Mouse (Mus musculus): ENCODE results near the gene Epb41l1. TPM values are rescaled to one million over a fixed set of nuclear protein-coding genes. Genes with fewer than 3 reads are reported as not detected.
A peak's percentile ranks its signal among the peaks of the same experiment; 100 is the strongest.

Gene Epb41l1
- polyA plus RNA-seq, 1 experiment from 2014 or later = 2.1 TPM

- H3K9me3 ChIP-seq (ENCODE audit: low read depth, low read length) = no peaks in the 10 kb centered on the region
- ATAC-seq (ENCODE audit: insufficient read depth) (no peak), DNase-seq (no peak)
- peaks cover 3% of the 10 kb centered on the region for H3K4me1 ChIP-seq (ENCODE audit: insufficient read depth)
- H3K36me3 ChIP-seq (ENCODE audit: insufficient read depth) = no peaks in the 10 kb centered on the region
- H3K4me3 ChIP-seq (ENCODE audit: low read depth, low read length) = no peak overlapping the region
- H3K4me2 ChIP-seq = no peak overlapping the region
- TF ChIP-seq CTCF (IDR thresholded peaks at IDR 0.05; ENCODE audit: low read depth) = no peak
- H3K9ac ChIP-seq = no peak overlapping the region
- no peak overlapping the region for H3K27ac ChIP-seq (ENCODE audit: low read depth)
- 67% methylated on average over 4 of the region's 4 CpGs for WGBS
- peaks cover 40% of the 10 kb centered on the region for H3K27me3 ChIP-seq (ENCODE audit: insufficient read depth, low read length)
These were observed 3.0 kb downstream of the Epb41l1 start for GRCm38 (mm10) chr2:156423672-156424071.

GRCm38 (mm10) chr2:156425618-156426017 lies 4.9 kb downstream of the Epb41l1 start:
- no peaks in the 10 kb centered on the region for H3K36me3 ChIP-seq (ENCODE audit: insufficient read depth)
- no peak overlapping the region for H3K27ac ChIP-seq (ENCODE audit: low read depth)
- no peak overlapping the region for H3K4me2 ChIP-seq
- H3K9ac ChIP-seq = no peak overlapping the region
- H3K27me3 ChIP-seq (ENCODE audit: insufficient read depth, low read length) = peaks cover 25% of the 10 kb centered on the region
- H3K4me3 ChIP-seq (ENCODE audit: low read depth, low read length) = no peak overlapping the region
- H3K9me3 ChIP-seq (ENCODE audit: low read depth, low read length) = no peaks in the 10 kb centered on the region
- peaks cover under 1% of the 10 kb centered on the region for H3K4me1 ChIP-seq (ENCODE audit: insufficient read depth)
- WGBS = 45% methylated on average over 2 of the region's 2 CpGs
- no peak for ATAC-seq (ENCODE audit: insufficient read depth)
- no peak for TF ChIP-seq CTCF (IDR thresholded peaks at IDR 0.05; ENCODE audit: low read depth)
- DNase-seq = no peak

GRCm38 (mm10) chr2:156426151-156426550 lies 5.4 kb downstream of the Epb41l1 start:
- Histone ChIP-seq H3K27me3 (ENCODE audit: insufficient read depth, low read length) (peaks cover 20% of the 10 kb centered on the region), H3K9me3 (ENCODE audit: low read depth, low read length) (no peaks in the 10 kb centered on the region), H3K4me3 (ENCODE audit: low read depth, low read length) (no peak overlapping the region), H3K9ac (no peak overlapping the region), H3K36me3 (ENCODE audit: insufficient read depth) (no peaks in the 10 kb centered on the region), H3K4me2 (no peak overlapping the region), H3K4me1 (ENCODE audit: insufficient read depth) (no peaks in the 10 kb centered on the region; the same call in 1 of the 2 replicates), H3K27ac (ENCODE audit: low read depth) (no peak overlapping the region)
- no peak for TF ChIP-seq CTCF (IDR thresholded peaks at IDR 0.05; ENCODE audit: low read depth)
- DNase-seq (no peak), ATAC-seq (ENCODE audit: insufficient read depth) (no peak)
- WGBS = 56% methylated on average over 4 of the region's 4 CpGs

- H3K36me3 ChIP-seq (ENCODE audit: insufficient read depth) = no peaks in the 10 kb centered on the region
- no peaks in the 10 kb centered on the region for H3K9me3 ChIP-seq (ENCODE audit: low read depth, low read length)
- no peak overlapping the region for H3K9ac ChIP-seq
- 50% methylated on average over 10 of the region's 10 CpGs for WGBS
- no peak overlapping the region for H3K4me3 ChIP-seq (ENCODE audit: low read depth, low read length)
- H3K4me1 ChIP-seq (ENCODE audit: insufficient read depth) = peaks cover 7% of the 10 kb centered on the region
- DNase-seq = peak; percentile 47
- ATAC-seq (ENCODE audit: insufficient read depth) = peak; percentile 47
- H3K4me2 ChIP-seq = no peak overlapping the region
- H3K27me3 ChIP-seq (ENCODE audit: insufficient read depth, low read length) = no peaks in the 10 kb centered on the region
- TF ChIP-seq CTCF (IDR thresholded peaks at IDR 0.05; ENCODE audit: low read depth) = no peak
- peak overlapping the region; percentile 12 for H3K27ac ChIP-seq (ENCODE audit: low read depth)
These were observed 9.1 kb downstream of the Epb41l1 start for GRCm38 (mm10) chr2:156429836-156430235.

- Histone ChIP-seq H3K9ac (no peak overlapping the region), H3K27me3 (ENCODE audit: insufficient read depth, low read length) (no peaks in the 10 kb centered on the region), H3K4me3 (ENCODE audit: low read depth, low read length) (no peak overlapping the region), H3K9me3 (ENCODE audit: low read depth, low read length) (no peaks in the 10 kb centered on the region), H3K27ac (ENCODE audit: low read depth) (peak overlapping the region; percentile 12), H3K36me3 (ENCODE audit: insufficient read depth) (no peaks in the 10 kb centered on the region), H3K4me1 (ENCODE audit: insufficient read depth) (peaks cover 7% of the 10 kb centered on the region), H3K4me2 (no peak overlapping the region)
- TF ChIP-seq CTCF (IDR thresholded peaks at IDR 0.05; ENCODE audit: low read depth) = no peak
- DNase-seq (peak; percentile 54), ATAC-seq (ENCODE audit: insufficient read depth) (peak; percentile 55; the same call in 1 of the 2 replicates)
- WGBS = 15% methylated on average over 4 of the region's 4 CpGs
These were observed 9.6 kb downstream of the Epb41l1 start for GRCm38 (mm10) chr2:156430326-156430725.

- TF ChIP-seq CTCF (IDR thresholded peaks at IDR 0.05; ENCODE audit: low read depth) = no peak
- no peaks in the 10 kb centered on the region for H3K27me3 ChIP-seq (ENCODE audit: insufficient read depth, low read length)
- 57% methylated on average over 6 of the region's 6 CpGs for WGBS
- H3K27ac ChIP-seq (ENCODE audit: low read depth) = peak overlapping the region; percentile 79; the same call in 1 of the 2 replicates
- no peaks in the 10 kb centered on the region for H3K9me3 ChIP-seq (ENCODE audit: low read depth, low read length)
- no peak overlapping the region for H3K9ac ChIP-seq
- peaks cover 7% of the 10 kb centered on the region for H3K4me1 ChIP-seq (ENCODE audit: insufficient read depth)
- no peak for DNase-seq
- H3K36me3 ChIP-seq (ENCODE audit: insufficient read depth) = no peaks in the 10 kb centered on the region
- ATAC-seq (ENCODE audit: insufficient read depth) = no peak
- H3K4me2 ChIP-seq = no peak overlapping the region
- H3K4me3 ChIP-seq (ENCODE audit: low read depth, low read length) = no peak overlapping the region
These were observed 10.7 kb downstream of the Epb41l1 start for GRCm38 (mm10) chr2:156431409-156431808.

- H3K9ac ChIP-seq = no peak overlapping the region
- H3K4me2 ChIP-seq = no peak overlapping the region
- H3K4me3 ChIP-seq (ENCODE audit: low read depth, low read length) = no peak overlapping the region
- no peaks in the 10 kb centered on the region for H3K27me3 ChIP-seq (ENCODE audit: insufficient read depth, low read length)
- peak overlapping the region; percentile 79; the same call in 1 of the 2 replicates for H3K27ac ChIP-seq (ENCODE audit: low read depth)
- no peaks in the 10 kb centered on the region for H3K9me3 ChIP-seq (ENCODE audit: low read depth, low read length)
- ATAC-seq (ENCODE audit: insufficient read depth) = no peak; the same call in 1 of the 2 replicates
- peak; percentile 19 for DNase-seq
- no peak for TF ChIP-seq CTCF (IDR thresholded peaks at IDR 0.05; ENCODE audit: low read depth)
- 66% methylated on average over 3 of the region's 3 CpGs for WGBS
- no peaks in the 10 kb centered on the region for H3K36me3 ChIP-seq (ENCODE audit: insufficient read depth)
- H3K4me1 ChIP-seq (ENCODE audit: insufficient read depth) = peaks cover 7% of the 10 kb centered on the region
These were observed 11.4 kb downstream of the Epb41l1 start for GRCm38 (mm10) chr2:156432086-156432485.

Data from lung, embryonic 14.5 days (tissue).